In genomic region chr4:124409279-124409678, GRCm38 (mm10) we compare ENCODE assay signal across 22 mouse cellular contexts.
DNase-seq lines count a peak whose midpoint lies in the region; ATAC-seq and TF ChIP-seq lines count a peak whose summit lies in the region.
"Had no signal": no experiment of that assay in that cellular context is flagged by ENCODE, and none has a peak within 500 bp of the region (broad histone marks: within the 10 kb centered on the region; RNA-seq: fewer than 3 reads in every experiment).

No protein-coding gene starts in this region.

- no peaks in the 10 kb centered on the region for H3K27me3 ChIP-seq in forebrain, embryonic 11.5 days (ENCODE audit: control insufficient read depth, insufficient read depth, low read length)
- H3K27me3 ChIP-seq in forebrain, postnatal 0 days (ENCODE audit: insufficient read depth, low read length), result no peaks in the 10 kb centered on the region
- H3K27me3 ChIP-seq in midbrain, embryonic 11.5 days (ENCODE audit: control insufficient read depth, insufficient read depth, low read length), result no peaks in the 10 kb centered on the region
- no peaks in the 10 kb centered on the region for H3K27me3 ChIP-seq in midbrain, embryonic 10.5 days (ENCODE audit: low read depth, poor library complexity, severe bottlenecking)
- H3K27me3 ChIP-seq: Patski had no signal

- peak; percentile 14 for DNase-seq in forebrain, embryonic 11.5 days (ENCODE audit: low spot score)
- no peak for DNase-seq in forebrain, postnatal 0 days
- peak; percentile 45 for DNase-seq in midbrain, embryonic 11.5 days (ENCODE audit: low spot score, missing footprints)
- no peak for DNase-seq in midbrain, embryonic 10.5 days (ENCODE audit: low spot score)
- DNase-seq in right cerebral cortex, adult 18-20 months, result peak; percentile 34
- DNase-seq in right cerebral cortex, postnatal 36 days (ENCODE audit: low spot score in 2 of 2), result no peak
- DNase-seq in brain, adult 2 months (ENCODE audit: low read depth, low spot score), result peak; percentile 61
- DNase-seq in heart, postnatal 14 days, result no peak
- DNase-seq: adrenal gland, adult 2 months; adrenal gland, adult 8-10 months; adrenal gland, postnatal 10 days; adrenal gland, postnatal 14 days; adrenal gland, postnatal 25 days; adrenal gland, postnatal 36 days; B cell, adult 2 months; cerebellum, adult 11 months; cerebellum, adult 11-12 months; cerebellum, adult 18-20 months had no signal

- no peak for ATAC-seq in forebrain, embryonic 11.5 days (replicated peaks; ENCODE audit: low FRiP score)
- ATAC-seq in forebrain, postnatal 0 days, result no peak
- ATAC-seq in midbrain, embryonic 11.5 days (ENCODE audit: low FRiP score), result no peak
- ATAC-seq: activated CD4-positive, CD25-positive, alpha-beta regulatory T cell, adult 4 months; CD4-positive, CD25-positive, alpha-beta regulatory T cell, adult 4 months; Patski had no signal

- intact Hi-C loops in heart, postnatal 14 days (cut with DNase I), result no loop called here

- no peak for TF ChIP-seq CTCF in forebrain, postnatal 0 days (IDR thresholded peaks at IDR 0.05; ENCODE audit: low read depth)

- H3K9me3 ChIP-seq in forebrain, embryonic 11.5 days (ENCODE audit: control insufficient read depth, low read length), result no peaks in the 10 kb centered on the region
- no peaks in the 10 kb centered on the region for H3K9me3 ChIP-seq in forebrain, postnatal 0 days (ENCODE audit: low read length)
- no peaks in the 10 kb centered on the region for H3K9me3 ChIP-seq in midbrain, embryonic 11.5 days (ENCODE audit: control insufficient read depth, low read length)
- 0 out of 2 replicates have a peak, but pooled peaks cover 2% of the 10 kb centered on the region for H3K9me3 ChIP-seq in midbrain, embryonic 10.5 days (replicated peaks)
- H3K9me3 ChIP-seq: G1E had no signal

- H3K4me2 ChIP-seq in forebrain, embryonic 11.5 days (ENCODE audit: low read depth, low read length, severe bottlenecking), result no peak overlapping the region
- H3K4me2 ChIP-seq in forebrain, postnatal 0 days (ENCODE audit: low read depth), result no peak overlapping the region
- no peak overlapping the region for H3K4me2 ChIP-seq in midbrain, embryonic 11.5 days

- H3K4me1 ChIP-seq in forebrain, embryonic 11.5 days (replicated peaks; ENCODE audit: control insufficient read depth, insufficient read depth, low read length), result no peaks in the 10 kb centered on the region
- no peaks in the 10 kb centered on the region for H3K4me1 ChIP-seq in forebrain, postnatal 0 days (ENCODE audit: insufficient read depth)
- no peaks in the 10 kb centered on the region for H3K4me1 ChIP-seq in midbrain, embryonic 11.5 days (ENCODE audit: control insufficient read depth, insufficient read depth, low read length)
- H3K4me1 ChIP-seq in midbrain, embryonic 10.5 days, result no peaks in the 10 kb centered on the region

- WGBS in forebrain, embryonic 11.5 days, result 100% methylated on average over 1 of the region's 1 CpGs
- 97% methylated on average over 1 of the region's 1 CpGs for WGBS in forebrain, postnatal 0 days
- 84% methylated on average over 1 of the region's 1 CpGs for WGBS in midbrain, embryonic 11.5 days
- WGBS in midbrain, embryonic 10.5 days, result 100% methylated on average over 1 of the region's 1 CpGs

- no peak overlapping the region for H3K27ac ChIP-seq in forebrain, embryonic 11.5 days (ENCODE audit: low read depth, low read length)
- H3K27ac ChIP-seq in forebrain, postnatal 0 days (ENCODE audit: low read depth, low read length), result no peak overlapping the region
- no peak overlapping the region for H3K27ac ChIP-seq in midbrain, embryonic 11.5 days (ENCODE audit: low read depth, low read length)
- H3K27ac ChIP-seq in midbrain, embryonic 10.5 days (replicated peaks), result no peak overlapping the region

- H3K4me3 ChIP-seq in forebrain, embryonic 11.5 days (ENCODE audit: low read depth, low read length), result no peak overlapping the region
- no peak overlapping the region for H3K4me3 ChIP-seq in forebrain, postnatal 0 days (ENCODE audit: low read depth, low read length)
- H3K4me3 ChIP-seq in midbrain, embryonic 11.5 days (ENCODE audit: low read depth, low read length), result no peak overlapping the region
- H3K4me3 ChIP-seq in midbrain, embryonic 10.5 days, result no peak overlapping the region

- no peak overlapping the region for H3K9ac ChIP-seq in forebrain, embryonic 11.5 days (ENCODE audit: low read length)
- H3K9ac ChIP-seq in forebrain, postnatal 0 days, result no peak overlapping the region
- no peak overlapping the region for H3K9ac ChIP-seq in midbrain, embryonic 11.5 days (ENCODE audit: low read length)

- no peaks in the 10 kb centered on the region for H3K36me3 ChIP-seq in forebrain, embryonic 11.5 days (ENCODE audit: control insufficient read depth, insufficient read depth, low read length)
- no peaks in the 10 kb centered on the region for H3K36me3 ChIP-seq in forebrain, postnatal 0 days (ENCODE audit: insufficient read depth)
- no peaks in the 10 kb centered on the region for H3K36me3 ChIP-seq in midbrain, embryonic 11.5 days (ENCODE audit: control insufficient read depth, insufficient read depth, low read length)
- H3K36me3 ChIP-seq in midbrain, embryonic 10.5 days, result no peaks in the 10 kb centered on the region
- H3K36me3 ChIP-seq: G1E had no signal

Comparison
In these comparisons a context has a peak if more than half of its experiments do, and no peak if none do; other contexts are left out.
1. DNase-seq: peak in forebrain, embryonic 11.5 days (single experiment), midbrain, embryonic 11.5 days (single experiment), right cerebral cortex, adult 18-20 months (single experiment) and brain, adult 2 months (single experiment); none in forebrain, postnatal 0 days (single experiment), midbrain, embryonic 10.5 days (single experiment), right cerebral cortex, postnatal 36 days (0 of 2) and heart, postnatal 14 days (0 of 2).